Mouse (Mus musculus) natural killer cell, adult 2 months (primary cell): ENCODE measurements around the gene Zfp874b.
"Not testable (repeated sequence)": the region's sequence is repeated elsewhere in the genome, so short reads cannot be mapped to it uniquely, and the experiment has no call there.

Experiments
- DNase-seq, 2 experiments: peaks; one replicate each; pipeline ENCODE4 v3.0.0; 2022; ENCODE audit warnings: low spot score in 2 of 2

Gene Zfp874b

GRCm38 (mm10) chr13:67483625-67484423, at the start of gene Zfp874b:
Gene Zfp874b, minus strand, starts transcription at chr13:67484258.
- DNase-seq = peak; percentile 83 to 84

- no peak for DNase-seq
Measured at GRCm38 (mm10) chr13:67527049-67527730, 43.1 kb upstream of the Zfp874b start.

GRCm38 (mm10) chr13:67525753-67526410, 41.8 kb upstream of the Zfp874b start, which contains the start of the genes Gm26965 and Zfp87:
Gene Gm26965, minus strand, starts transcription at chr13:67526151.
Gene Zfp87, minus strand, starts transcription at chr13:67526177.
- DNase-seq = peak; percentile 90 to 92

- no peak for DNase-seq
Measured at GRCm38 (mm10) chr13:67500908-67501307, 16.9 kb upstream of the Zfp874b start.

GRCm38 (mm10) chr13:67500084-67500719, 16.1 kb upstream of the Zfp874b start, which contains the start of gene Zfp58:
Gene Zfp58, minus strand, starts transcription at chr13:67500555.
- DNase-seq = peak; percentile 66 to 76

- no peak for DNase-seq
Measured at GRCm38 (mm10) chr13:67495631-67496030, 11.6 kb upstream of the Zfp874b start.

GRCm38 (mm10) chr13:67484424-67484811, 360 bp upstream of the Zfp874b start:
- no peak for DNase-seq

- no peak for DNase-seq
Measured at GRCm38 (mm10) chr13:67481528-67481927, 2.5 kb downstream of the Zfp874b start.

GRCm38 (mm10) chr13:67469274-67469673, 14.8 kb downstream of the Zfp874b start:
- no peak for DNase-seq

GRCm38 (mm10) chr13:67463506-67464185, 20.4 kb downstream of the Zfp874b start:
- DNase-seq = peak in 1 of 2 experiments; percentile 11

- DNase-seq = no peak
Measured at GRCm38 (mm10) chr13:67452021-67452309, 32.1 kb downstream of the Zfp874b start.

- peak; percentile 79 to 83 for DNase-seq
Measured at GRCm38 (mm10) chr13:67451172-67452020, 32.7 kb downstream of the Zfp874b start, which contains the start of gene Zfp874a. Gene Zfp874a, minus strand, starts transcription at chr13:67451624.

- DNase-seq = not testable (repeated sequence)
Measured at GRCm38 (mm10) chr13:67437095-67437494, 47.0 kb downstream of the Zfp874b start.

- no peak for DNase-seq
Measured at GRCm38 (mm10) chr13:67428116-67428515, 55.9 kb downstream of the Zfp874b start.

- not testable (repeated sequence) for DNase-seq
Measured at GRCm38 (mm10) chr13:67425699-67426098, 58.4 kb downstream of the Zfp874b start.

GRCm38 (mm10) chr13:67422532-67422931, 61.5 kb downstream of the Zfp874b start:
- DNase-seq = not testable (repeated sequence)
